Mouse (Mus musculus) cerebellum, adult 11-12 months (tissue): ENCODE data around the gene Elac2.

Experiments
- DNase-seq: peaks from one replicate; pipeline ENCODE4 v3.0.0; 2022

Elac2 gene

GRCm38 (mm10) chr11:64978720-64979488, at the start of gene Elac2:
TSS of gene Elac2 (plus strand) at chr11:64979038.
- DNase-seq, result peak; percentile 97

GRCm38 (mm10) chr11:64929130-64929529, 49.7 kb upstream of the Elac2 start:
- DNase-seq, result no peak

- DNase-seq, result no peak
Measured at GRCm38 (mm10) chr11:64931060-64931770, 47.6 kb upstream of the Elac2 start.

GRCm38 (mm10) chr11:64937226-64937625, 41.6 kb upstream of the Elac2 start:
- no peak for DNase-seq

GRCm38 (mm10) chr11:64941193-64941592, 37.6 kb upstream of the Elac2 start:
- DNase-seq, result no peak

GRCm38 (mm10) chr11:64949782-64950181, 29.1 kb upstream of the Elac2 start:
- DNase-seq, result no peak

GRCm38 (mm10) chr11:64956962-64957729, 21.7 kb upstream of the Elac2 start:
- no peak for DNase-seq

- DNase-seq, result no peak
Measured at GRCm38 (mm10) chr11:64962629-64963028, 16.2 kb upstream of the Elac2 start.

GRCm38 (mm10) chr11:64968507-64968906, 10.3 kb upstream of the Elac2 start:
- DNase-seq, result peak; percentile 25

GRCm38 (mm10) chr11:64968939-64969342, 9.9 kb upstream of the Elac2 start:
- no peak for DNase-seq

- DNase-seq, result no peak
Measured at GRCm38 (mm10) chr11:64971471-64971988, 7.3 kb upstream of the Elac2 start.

- DNase-seq, result no peak
Measured at GRCm38 (mm10) chr11:64972418-64972817, 6.4 kb upstream of the Elac2 start.

- no peak for DNase-seq
Measured at GRCm38 (mm10) chr11:64979489-64979845, 629 bp downstream of the Elac2 start.

GRCm38 (mm10) chr11:64988556-64988955, 9.7 kb downstream of the Elac2 start:
- DNase-seq, result no peak

- no peak for DNase-seq
Measured at GRCm38 (mm10) chr11:64998439-64998838, 19.6 kb downstream of the Elac2 start.

- no peak for DNase-seq
Measured at GRCm38 (mm10) chr11:64999685-65000084, 20.8 kb downstream of the Elac2 start.

- peak; percentile 56 for DNase-seq
Measured at GRCm38 (mm10) chr11:65001729-65002128, 22.9 kb downstream of the Elac2 start.

- DNase-seq, result no peak
Measured at GRCm38 (mm10) chr11:65003611-65004010, 24.8 kb downstream of the Elac2 start.

- DNase-seq, result no peak
Measured at GRCm38 (mm10) chr11:65004836-65005235, 26.0 kb downstream of the Elac2 start.

- DNase-seq, result no peak
Measured at GRCm38 (mm10) chr11:65006047-65006446, 27.2 kb downstream of the Elac2 start.

GRCm38 (mm10) chr11:65013906-65014305, 35.1 kb downstream of the Elac2 start:
- DNase-seq, result no peak

- no peak for DNase-seq
Measured at GRCm38 (mm10) chr11:65016754-65017153, 37.9 kb downstream of the Elac2 start.

- DNase-seq, result no peak
Measured at GRCm38 (mm10) chr11:65020744-65021143, 41.9 kb downstream of the Elac2 start.
